Mouse (Mus musculus): Measurements from ENCODE around the gene Cyp2j9. TPM values are rescaled to one million over a fixed set of nuclear protein-coding genes. Genes with fewer than 3 reads are reported as not detected.
A peak's percentile ranks its signal among the peaks of the same experiment; 100 is the strongest.

Cyp2j9 gene
- polyA plus RNA-seq, 1 experiment from 2014 or later = 4.2 TPM

- 74% methylated on average over 1 of the region's 1 CpGs for WGBS
- no peak overlapping the region for H3K4me3 ChIP-seq (ENCODE audit: low read length)
- no peak overlapping the region for H3K9ac ChIP-seq (ENCODE audit: low read length)
- no peaks in the 10 kb centered on the region for H3K27me3 ChIP-seq (ENCODE audit: control insufficient read depth, insufficient read depth, low read depth, low read length)
- H3K4me1 ChIP-seq (replicated peaks; ENCODE audit: control insufficient read depth, insufficient read depth, low read length) = no peaks in the 10 kb centered on the region
- no peak for ATAC-seq (ENCODE audit: low read depth)
- H3K9me3 ChIP-seq (ENCODE audit: control insufficient read depth, low read length) = no peaks in the 10 kb centered on the region
- no peaks in the 10 kb centered on the region for H3K36me3 ChIP-seq (ENCODE audit: control insufficient read depth, insufficient read depth, low read length)
- no peak overlapping the region for H3K27ac ChIP-seq (ENCODE audit: low read length)
- H3K4me2 ChIP-seq (ENCODE audit: low read depth, low read length) = no peak overlapping the region
Observed at GRCm38 (mm10) chr4:96560464-96560863, 30.9 kb downstream of the Cyp2j9 start.

DNA sequence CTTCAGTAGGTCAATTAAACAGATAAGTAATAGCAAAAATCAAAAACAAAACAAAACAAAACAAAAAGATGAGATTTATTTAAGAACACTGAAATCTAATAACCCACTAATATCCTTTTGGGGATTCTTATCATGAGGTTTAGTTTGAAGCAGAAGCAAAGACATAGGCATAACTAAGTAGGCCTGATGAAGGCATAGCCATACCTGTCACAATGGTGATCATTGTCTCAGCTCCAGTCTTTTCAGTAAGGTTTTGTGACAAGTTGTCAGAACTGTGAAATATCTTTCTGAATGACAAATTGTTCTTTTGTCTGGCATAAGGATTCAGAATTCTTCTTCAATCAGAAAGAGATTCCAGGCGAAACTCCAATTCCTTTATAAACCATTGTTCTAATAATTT lies 31.6 kb downstream of the Cyp2j9 start:
- Histone ChIP-seq H3K27ac (ENCODE audit: low read length) (no peak overlapping the region), H3K4me2 (ENCODE audit: low read depth, low read length) (no peak overlapping the region), H3K9me3 (ENCODE audit: control insufficient read depth, low read length) (no peaks in the 10 kb centered on the region), H3K9ac (ENCODE audit: low read length) (no peak overlapping the region), H3K4me3 (ENCODE audit: low read length) (no peak overlapping the region), H3K36me3 (ENCODE audit: control insufficient read depth, insufficient read depth, low read length) (no peaks in the 10 kb centered on the region), H3K27me3 (ENCODE audit: control insufficient read depth, insufficient read depth, low read depth, low read length) (no peaks in the 10 kb centered on the region), H3K4me1 (replicated peaks; ENCODE audit: control insufficient read depth, insufficient read depth, low read length) (no peaks in the 10 kb centered on the region)
- ATAC-seq (ENCODE audit: low read depth) = no peak
- WGBS = 79% methylated on average over 1 of the region's 1 CpGs

- Histone ChIP-seq H3K9me3 (ENCODE audit: control insufficient read depth, low read length) (no peaks in the 10 kb centered on the region), H3K4me1 (replicated peaks; ENCODE audit: control insufficient read depth, insufficient read depth, low read length) (0 out of 2 replicates have a peak, but pooled peaks cover 2% of the 10 kb centered on the region), H3K4me3 (ENCODE audit: low read length) (peak within 1 kb of the TSS; percentile 67), H3K27ac (ENCODE audit: low read length) (peak within 1 kb of the TSS; percentile 39), H3K9ac (ENCODE audit: low read length) (peak within 1 kb of the TSS; percentile 73), H3K4me2 (ENCODE audit: low read depth, low read length) (peak within 1 kb of the TSS; percentile 73), H3K36me3 (ENCODE audit: control insufficient read depth, insufficient read depth, low read length) (no peaks in the 10 kb centered on the region), H3K27me3 (ENCODE audit: control insufficient read depth, insufficient read depth, low read depth, low read length) (no peaks in the 10 kb centered on the region)
- WGBS = under 1% methylated on average over 16 of the region's 16 CpGs
- peak; percentile 99 for ATAC-seq (ENCODE audit: low read depth)
Observed at GRCm38 (mm10) chr4:96553133-96553819, 38.1 kb downstream of the Cyp2j9 start, which contains the start of gene Cyp2j6. Gene Cyp2j6, minus strand, starts transcription at chr4:96553661.

DNA sequence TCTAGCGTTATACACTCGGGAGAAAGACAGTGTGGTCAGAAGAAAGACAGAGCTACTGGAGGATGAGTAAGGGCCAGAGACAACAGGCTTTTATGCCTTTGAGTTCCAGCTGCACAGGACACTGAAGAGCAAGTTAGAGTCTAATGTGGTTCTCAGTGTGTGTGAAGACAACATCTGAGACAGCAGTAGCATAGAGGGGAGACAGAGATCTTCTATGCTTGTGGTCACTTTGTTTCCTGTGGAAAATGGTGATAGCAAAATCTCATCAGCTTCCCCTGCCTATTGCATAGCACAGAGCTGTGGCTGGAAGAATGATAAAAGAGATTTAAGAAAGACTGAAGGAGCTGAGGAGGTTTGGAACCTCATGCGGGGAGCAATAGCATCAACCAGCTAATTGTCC lies 39.8 kb downstream of the Cyp2j9 start:
- no peak overlapping the region for H3K4me3 ChIP-seq (ENCODE audit: low read length)
- no peaks in the 10 kb centered on the region for H3K36me3 ChIP-seq (ENCODE audit: control insufficient read depth, insufficient read depth, low read length)
- WGBS = 81% methylated on average over 3 of the region's 3 CpGs

GRCm38 (mm10) chr4:96545976-96546375 lies 45.4 kb downstream of the Cyp2j9 start:
- no peaks in the 10 kb centered on the region for H3K27me3 ChIP-seq (ENCODE audit: control insufficient read depth, insufficient read depth, low read depth, low read length)
- H3K27ac ChIP-seq (ENCODE audit: low read length) = no peak overlapping the region
- H3K4me2 ChIP-seq (ENCODE audit: low read depth, low read length) = no peak overlapping the region
- no peaks in the 10 kb centered on the region for H3K9me3 ChIP-seq (ENCODE audit: control insufficient read depth, low read length)
- H3K9ac ChIP-seq (ENCODE audit: low read length) = no peak overlapping the region
- no peaks in the 10 kb centered on the region for H3K4me1 ChIP-seq (replicated peaks; ENCODE audit: control insufficient read depth, insufficient read depth, low read length)
- WGBS = 69% methylated on average over 1 of the region's 1 CpGs
- H3K36me3 ChIP-seq (ENCODE audit: control insufficient read depth, insufficient read depth, low read length) = no peaks in the 10 kb centered on the region
- ATAC-seq (ENCODE audit: low read depth) = no peak
- no peak overlapping the region for H3K4me3 ChIP-seq (ENCODE audit: low read length)

More for the DNA sequence above, 39.8 kb downstream of the Cyp2j9 start:
- H3K4me2 ChIP-seq (ENCODE audit: low read depth, low read length) = no peak overlapping the region
- H3K27me3 ChIP-seq (ENCODE audit: control insufficient read depth, insufficient read depth, low read depth, low read length) = no peaks in the 10 kb centered on the region
- ATAC-seq (ENCODE audit: low read depth) = no peak
- H3K4me1 ChIP-seq (replicated peaks; ENCODE audit: control insufficient read depth, insufficient read depth, low read length) = 0 out of 2 replicates have a peak, but pooled peaks cover 2% of the 10 kb centered on the region
- no peaks in the 10 kb centered on the region for H3K9me3 ChIP-seq (ENCODE audit: control insufficient read depth, low read length)
- no peak overlapping the region for H3K9ac ChIP-seq (ENCODE audit: low read length)
- no peak overlapping the region for H3K27ac ChIP-seq (ENCODE audit: low read length)

DNA sequence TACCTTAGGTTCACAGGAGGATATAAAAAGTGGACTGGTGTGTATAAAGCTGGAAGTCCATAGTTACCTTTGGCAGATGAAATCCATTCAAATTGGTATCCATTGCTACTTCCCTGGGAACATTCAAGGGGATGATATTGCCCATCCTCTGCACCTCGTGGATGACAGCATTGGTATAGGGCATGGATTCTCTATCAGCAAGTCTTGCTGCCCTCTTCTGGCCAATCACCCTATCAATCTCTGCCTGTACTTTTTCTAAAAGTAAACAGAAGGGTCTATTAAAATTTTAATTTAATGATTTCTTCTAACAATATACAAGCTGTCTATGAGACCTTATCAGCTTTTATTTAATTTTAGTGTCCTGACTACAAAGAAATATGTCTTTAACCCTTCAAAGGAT lies 65.6 kb downstream of the Cyp2j9 start:
- H3K27me3 ChIP-seq (ENCODE audit: control insufficient read depth, insufficient read depth, low read depth, low read length) = no peaks in the 10 kb centered on the region
- no peak overlapping the region for H3K4me3 ChIP-seq (ENCODE audit: low read length)
- H3K9ac ChIP-seq (ENCODE audit: low read length) = no peak overlapping the region
- no peaks in the 10 kb centered on the region for H3K9me3 ChIP-seq (ENCODE audit: control insufficient read depth, low read length)
- ATAC-seq (ENCODE audit: low read depth) = no peak
- no peak overlapping the region for H3K4me2 ChIP-seq (ENCODE audit: low read depth, low read length)
- no peaks in the 10 kb centered on the region for H3K36me3 ChIP-seq (ENCODE audit: control insufficient read depth, insufficient read depth, low read length)
- H3K4me1 ChIP-seq (replicated peaks; ENCODE audit: control insufficient read depth, insufficient read depth, low read length) = no peaks in the 10 kb centered on the region
- 13% methylated on average over 1 of the region's 1 CpGs for WGBS
- no peak overlapping the region for H3K27ac ChIP-seq (ENCODE audit: low read length)

GRCm38 (mm10) chr4:96522256-96522655 lies 69.1 kb downstream of the Cyp2j9 start:
- no peak for ATAC-seq (ENCODE audit: low read depth)
- H3K27me3 ChIP-seq (ENCODE audit: control insufficient read depth, insufficient read depth, low read depth, low read length) = no peaks in the 10 kb centered on the region
- no peak overlapping the region for H3K9ac ChIP-seq (ENCODE audit: low read length)
- H3K4me2 ChIP-seq (ENCODE audit: low read depth, low read length) = no peak overlapping the region
- H3K27ac ChIP-seq (ENCODE audit: low read length) = no peak overlapping the region
- WGBS = 57% methylated on average over 2 of the region's 2 CpGs
- no peak overlapping the region for H3K4me3 ChIP-seq (ENCODE audit: low read length)
- no peaks in the 10 kb centered on the region for H3K9me3 ChIP-seq (ENCODE audit: control insufficient read depth, low read length)
- no peaks in the 10 kb centered on the region for H3K4me1 ChIP-seq (replicated peaks; ENCODE audit: control insufficient read depth, insufficient read depth, low read length)
- H3K36me3 ChIP-seq (ENCODE audit: control insufficient read depth, insufficient read depth, low read length) = no peaks in the 10 kb centered on the region

Other genes starting within 250 kb of the Cyp2j9 start
- not detected in 2 replicates for gene Cyp2j11, start 242.9 kb downstream of the Cyp2j9 start, polyA plus RNA-seq (2015; fragmentation: Nextera tagmentation; extraction: Ambion mirVana)
- gene Cyp2j8, start 84.2 kb downstream of the Cyp2j9 start, polyA plus RNA-seq (2015; fragmentation: Nextera tagmentation; extraction: Ambion mirVana) = not detected in 2 replicates
- gene Cyp2j6, start 37.9 kb downstream of the Cyp2j9 start, polyA plus RNA-seq (2015; fragmentation: Nextera tagmentation; extraction: Ambion mirVana) = 7.2 TPM in 2 replicates
- gene Cyp2j5, start 72.6 kb upstream of the Cyp2j9 start, polyA plus RNA-seq (2015; fragmentation: Nextera tagmentation; extraction: Ambion mirVana) = not detected in 2 replicates
- 0.43 and 0.50 TPM in 2 replicates for gene Gm12695, start 193.6 kb upstream of the Cyp2j9 start, polyA plus RNA-seq (2015; fragmentation: Nextera tagmentation; extraction: Ambion mirVana)

All from lung, embryonic 16.5 days (tissue).